ENCODE assay signal across 12 mouse cellular contexts in genomic region chr11:97696669-97697068, GRCm38 (mm10). TPM values are rescaled to one million over a fixed set of nuclear protein-coding genes. Genes with fewer than 3 reads are reported as not detected.
DNase-seq lines count a peak whose midpoint lies in the region; ATAC-seq and TF ChIP-seq lines count a peak whose summit lies in the region.
"Had no signal": no experiment of that assay in that cellular context is flagged by ENCODE, and none has a peak within 500 bp of the region (broad histone marks: within the 10 kb centered on the region; RNA-seq: fewer than 3 reads in every experiment).

No protein-coding gene starts in this region.

- DNase-seq in kidney, adult 8-10 months = no peak
- no peak for DNase-seq in midbrain, postnatal 0 days (ENCODE audit: low spot score)
- DNase-seq in thymus, postnatal 36 days = no peak
- no peak for DNase-seq in liver, embryonic 11.5 days (ENCODE audit: low spot score)
- DNase-seq: gastrocnemius, postnatal 25 days; liver, postnatal 0 days; spleen, adult 18-20 months; thymus, adult 18-20 months had no signal

- H3K36me3 ChIP-seq in kidney, embryonic 15.5 days = peaks cover 28% of the 10 kb centered on the region
- H3K36me3 ChIP-seq in embryonic facial prominence, embryonic 13.5 days = peaks cover 21% of the 10 kb centered on the region
- H3K36me3 ChIP-seq in hindbrain, embryonic 15.5 days = peaks cover 11% of the 10 kb centered on the region
- peaks cover 10% of the 10 kb centered on the region for H3K36me3 ChIP-seq in midbrain, postnatal 0 days (ENCODE audit: insufficient read depth, low read length)
- peaks cover under 1% of the 10 kb centered on the region; the same call in 1 of the 2 replicates for H3K36me3 ChIP-seq in liver, embryonic 11.5 days (ENCODE audit: control insufficient read depth, insufficient read depth, low read length)

- WGBS in kidney, embryonic 15.5 days = 63% methylated on average over 8 of the region's 8 CpGs
- 60% methylated on average over 8 of the region's 8 CpGs for WGBS in embryonic facial prominence, embryonic 13.5 days
- 68% methylated on average over 8 of the region's 8 CpGs for WGBS in hindbrain, embryonic 15.5 days
- WGBS in midbrain, postnatal 0 days = 65% methylated on average over 8 of the region's 8 CpGs
- WGBS in liver, embryonic 11.5 days = 73% methylated on average over 8 of the region's 8 CpGs

- 0 out of 2 replicates have a peak overlapping the region, but pooled peaks have one; percentile 80 for H3K4me2 ChIP-seq in kidney, embryonic 15.5 days
- H3K4me2 ChIP-seq in embryonic facial prominence, embryonic 13.5 days = peak overlapping the region; percentile 90
- H3K4me2 ChIP-seq in hindbrain, embryonic 15.5 days = peak overlapping the region; percentile 92
- peak overlapping the region; percentile 49 for H3K4me2 ChIP-seq in midbrain, postnatal 0 days (ENCODE audit: low read depth, low read length, poor library complexity, severe bottlenecking)
- H3K4me2 ChIP-seq in liver, embryonic 11.5 days = no peak overlapping the region

- no peaks in the 10 kb centered on the region for H3K27me3 ChIP-seq in kidney, embryonic 15.5 days
- H3K27me3 ChIP-seq in embryonic facial prominence, embryonic 13.5 days = no peaks in the 10 kb centered on the region
- H3K27me3 ChIP-seq in hindbrain, embryonic 15.5 days = no peaks in the 10 kb centered on the region
- H3K27me3 ChIP-seq in midbrain, postnatal 0 days (ENCODE audit: insufficient read depth, low read length) = no peaks in the 10 kb centered on the region
- H3K27me3 ChIP-seq in liver, embryonic 11.5 days (replicated peaks; ENCODE audit: control insufficient read depth, insufficient read depth, low read length) = peaks cover 19% of the 10 kb centered on the region

- no peaks in the 10 kb centered on the region for H3K9me3 ChIP-seq in kidney, embryonic 15.5 days (replicated peaks)
- no peaks in the 10 kb centered on the region for H3K9me3 ChIP-seq in embryonic facial prominence, embryonic 13.5 days
- no peaks in the 10 kb centered on the region for H3K9me3 ChIP-seq in hindbrain, embryonic 15.5 days
- H3K9me3 ChIP-seq in midbrain, postnatal 0 days (ENCODE audit: low read length) = no peaks in the 10 kb centered on the region
- H3K9me3 ChIP-seq in liver, embryonic 11.5 days (ENCODE audit: control insufficient read depth, low read length) = no peaks in the 10 kb centered on the region

- no peak for ATAC-seq in kidney, embryonic 15.5 days (replicated peaks; ENCODE audit: low FRiP score)
- ATAC-seq in embryonic facial prominence, embryonic 13.5 days (ENCODE audit: insufficient number of reproducible peaks, insufficient read depth, low FRiP score, low TSS enrichment, low read depth) = no peak
- ATAC-seq in hindbrain, embryonic 15.5 days (ENCODE audit: low FRiP score, low read depth) = no peak
- ATAC-seq in midbrain, postnatal 0 days (ENCODE audit: low FRiP score) = no peak
- ATAC-seq in CD4-positive, CD25-positive, alpha-beta regulatory T cell, adult 4 months = no peak
- no peak for ATAC-seq in liver, embryonic 11.5 days (replicated peaks; ENCODE audit: low FRiP score)
- ATAC-seq: liver, postnatal 0 days had no signal

- TF ChIP-seq CTCF in midbrain, postnatal 0 days (IDR thresholded peaks at IDR 0.05) = no peak

- H3K9ac ChIP-seq in kidney, embryonic 15.5 days = no peak overlapping the region
- H3K9ac ChIP-seq in embryonic facial prominence, embryonic 13.5 days = no peak overlapping the region
- H3K9ac ChIP-seq in hindbrain, embryonic 15.5 days = no peak overlapping the region
- no peak overlapping the region for H3K9ac ChIP-seq in midbrain, postnatal 0 days (replicated peaks; ENCODE audit: low read length, poor library complexity, severe bottlenecking)
- H3K9ac ChIP-seq in liver, embryonic 11.5 days (ENCODE audit: low read depth, low read length) = no peak overlapping the region
- H3K9ac ChIP-seq: liver, postnatal 0 days had no signal

- H3K4me3 ChIP-seq in kidney, embryonic 15.5 days (replicated peaks) = no peak overlapping the region
- 0 out of 2 replicates have a peak overlapping the region, but pooled peaks have one; percentile 21 for H3K4me3 ChIP-seq in embryonic facial prominence, embryonic 13.5 days
- H3K4me3 ChIP-seq in hindbrain, embryonic 15.5 days = peak overlapping the region; percentile 91
- no peak overlapping the region for H3K4me3 ChIP-seq in midbrain, postnatal 0 days (ENCODE audit: low read depth, low read length)
- no peak overlapping the region for H3K4me3 ChIP-seq in liver, embryonic 11.5 days (ENCODE audit: low read depth, low read length)

- peaks cover 65% of the 10 kb centered on the region for H3K4me1 ChIP-seq in kidney, embryonic 15.5 days
- H3K4me1 ChIP-seq in embryonic facial prominence, embryonic 13.5 days = peaks cover 54% of the 10 kb centered on the region
- H3K4me1 ChIP-seq in hindbrain, embryonic 15.5 days (replicated peaks) = peaks cover 60% of the 10 kb centered on the region
- peaks cover 30% of the 10 kb centered on the region for H3K4me1 ChIP-seq in midbrain, postnatal 0 days (ENCODE audit: insufficient read depth, low read length)
- peaks cover 34% of the 10 kb centered on the region for H3K4me1 ChIP-seq in liver, embryonic 11.5 days (replicated peaks; ENCODE audit: control insufficient read depth, insufficient read depth, low read length)

- H3K27ac ChIP-seq in kidney, embryonic 15.5 days = no peak overlapping the region
- H3K27ac ChIP-seq in embryonic facial prominence, embryonic 13.5 days = 0 out of 2 replicates have a peak overlapping the region, but pooled peaks have one; percentile 64
- H3K27ac ChIP-seq in hindbrain, embryonic 15.5 days (replicated peaks) = no peak overlapping the region
- H3K27ac ChIP-seq in midbrain, postnatal 0 days (ENCODE audit: low read depth, low read length) = no peak overlapping the region
- no peak overlapping the region for H3K27ac ChIP-seq in liver, embryonic 11.5 days (ENCODE audit: low read depth, low read length)

RNA-seq across cellular contexts. Expression of gene Pcgf2, which starts 3.6 kb away (rescaled TPM):
- polyA plus RNA-seq in kidney, embryonic 15.5 days (2015; fragmentation: Nextera tagmentation; extraction: Ambion mirVana) = 13.2 and 16.6 TPM in 2 replicates
- polyA plus RNA-seq in embryonic facial prominence, embryonic 13.5 days (2015; fragmentation: Nextera tagmentation; extraction: Ambion mirVana) = 17.2 and 20.9 TPM in 2 replicates
- 18.9 and 19.5 TPM in 2 replicates for polyA plus RNA-seq in hindbrain, embryonic 15.5 days (2015; fragmentation: Nextera tagmentation; extraction: Ambion mirVana)
- 16.0 and 19.6 TPM in 2 replicates for total RNA-seq in midbrain, postnatal 0 days (2014; rRNA removed)
- 14.2 and 16.7 TPM in 2 replicates for polyA plus RNA-seq in midbrain, postnatal 0 days (2015; fragmentation: Nextera tagmentation; extraction: Ambion mirVana)
- polyA plus RNA-seq in CD4-positive, CD25-positive, alpha-beta regulatory T cell, adult 4 months (2017; shearing (Covaris generic)) = 1 to 10 TPM; 2.9 to 4.6 TPM
- polyA plus RNA-seq in liver, embryonic 11.5 days (2014; fragmentation: Nextera tagmentation; extraction: Ambion mirVana) = 10.3 and 13.2 TPM in 2 replicates

RNA-seq across cellular contexts. Expression of gene Psmb3, which starts 6.5 kb away (rescaled TPM):
- polyA plus RNA-seq in kidney, embryonic 15.5 days (2015; fragmentation: Nextera tagmentation; extraction: Ambion mirVana) = 475 and 488 TPM in 2 replicates
- 443 and 487 TPM in 2 replicates for polyA plus RNA-seq in embryonic facial prominence, embryonic 13.5 days (2015; fragmentation: Nextera tagmentation; extraction: Ambion mirVana)
- 416 and 449 TPM in 2 replicates for polyA plus RNA-seq in hindbrain, embryonic 15.5 days (2015; fragmentation: Nextera tagmentation; extraction: Ambion mirVana)
- 386 and 449 TPM in 2 replicates for total RNA-seq in midbrain, postnatal 0 days (2014; rRNA removed)
- polyA plus RNA-seq in midbrain, postnatal 0 days (2015; fragmentation: Nextera tagmentation; extraction: Ambion mirVana) = 473 and 491 TPM in 2 replicates
- 100 to 1,000 TPM; 453 to 558 TPM for polyA plus RNA-seq in CD4-positive, CD25-positive, alpha-beta regulatory T cell, adult 4 months (2017; shearing (Covaris generic))
- polyA plus RNA-seq in liver, embryonic 11.5 days (2014; fragmentation: Nextera tagmentation; extraction: Ambion mirVana) = 558 and 561 TPM in 2 replicates

RNA-seq across cellular contexts. Expression of gene Cisd3, which starts 11.0 kb away (rescaled TPM):
- 41.2 and 42.7 TPM in 2 replicates for polyA plus RNA-seq in kidney, embryonic 15.5 days (2015; fragmentation: Nextera tagmentation; extraction: Ambion mirVana)
- polyA plus RNA-seq in embryonic facial prominence, embryonic 13.5 days (2015; fragmentation: Nextera tagmentation; extraction: Ambion mirVana) = 12.5 and 13.4 TPM in 2 replicates
- 33.2 and 37.0 TPM in 2 replicates for polyA plus RNA-seq in hindbrain, embryonic 15.5 days (2015; fragmentation: Nextera tagmentation; extraction: Ambion mirVana)
- 13.3 and 27.0 TPM in 2 replicates for total RNA-seq in midbrain, postnatal 0 days (2014; rRNA removed)
- polyA plus RNA-seq in midbrain, postnatal 0 days (2015; fragmentation: Nextera tagmentation; extraction: Ambion mirVana) = 41.5 and 45.1 TPM in 2 replicates
- polyA plus RNA-seq in CD4-positive, CD25-positive, alpha-beta regulatory T cell, adult 4 months (2017; shearing (Covaris generic)) = 10 to 100 TPM; 63.5 to 80.3 TPM
- polyA plus RNA-seq in liver, embryonic 11.5 days (2014; fragmentation: Nextera tagmentation; extraction: Ambion mirVana) = 18.0 and 21.9 TPM in 2 replicates

RNA-seq across cellular contexts. Expression of gene Mllt6, which starts 33.5 kb away (rescaled TPM):
- 2.8 and 3.9 TPM in 2 replicates for polyA plus RNA-seq in kidney, embryonic 15.5 days (2015; fragmentation: Nextera tagmentation; extraction: Ambion mirVana)
- 3.1 and 3.3 TPM in 2 replicates for polyA plus RNA-seq in embryonic facial prominence, embryonic 13.5 days (2015; fragmentation: Nextera tagmentation; extraction: Ambion mirVana)
- 3.4 and 3.5 TPM in 2 replicates for polyA plus RNA-seq in hindbrain, embryonic 15.5 days (2015; fragmentation: Nextera tagmentation; extraction: Ambion mirVana)
- total RNA-seq in midbrain, postnatal 0 days (2014; rRNA removed) = 43.9 and 52.8 TPM in 2 replicates
- 1.5 and 1.7 TPM in 2 replicates for polyA plus RNA-seq in midbrain, postnatal 0 days (2015; fragmentation: Nextera tagmentation; extraction: Ambion mirVana)
- 10 to 100 TPM in 1 of 2 experiments, 1 to 10 TPM in 1; 8.0 to 14.1 TPM for polyA plus RNA-seq in CD4-positive, CD25-positive, alpha-beta regulatory T cell, adult 4 months (2017; shearing (Covaris generic))
- 0.97 and 1.0 TPM in 2 replicates for polyA plus RNA-seq in liver, embryonic 11.5 days (2014; fragmentation: Nextera tagmentation; extraction: Ambion mirVana)

RNA-seq across cellular contexts. Expression of gene Pip4k2b, which starts 47.8 kb away (rescaled TPM):
- 1.8 and 1.9 TPM in 2 replicates for polyA plus RNA-seq in kidney, embryonic 15.5 days (2015; fragmentation: Nextera tagmentation; extraction: Ambion mirVana)
- polyA plus RNA-seq in embryonic facial prominence, embryonic 13.5 days (2015; fragmentation: Nextera tagmentation; extraction: Ambion mirVana) = 2.3 and 3.1 TPM in 2 replicates
- polyA plus RNA-seq in hindbrain, embryonic 15.5 days (2015; fragmentation: Nextera tagmentation; extraction: Ambion mirVana) = 4.0 and 4.2 TPM in 2 replicates
- total RNA-seq in midbrain, postnatal 0 days (2014; rRNA removed) = 149 and 166 TPM in 2 replicates
- polyA plus RNA-seq in midbrain, postnatal 0 days (2015; fragmentation: Nextera tagmentation; extraction: Ambion mirVana) = 4.1 and 5.2 TPM in 2 replicates
- polyA plus RNA-seq in CD4-positive, CD25-positive, alpha-beta regulatory T cell, adult 4 months (2017; shearing (Covaris generic)) = 1 to 10 TPM; 1.4 to 2.2 TPM
- 0.95 and 1.7 TPM in 2 replicates for polyA plus RNA-seq in liver, embryonic 11.5 days (2014; fragmentation: Nextera tagmentation; extraction: Ambion mirVana)

Comparison
In these comparisons a context has a peak if more than half of its experiments do, and no peak if none do; other contexts are left out.
1. H3K4me3 ChIP-seq: peak in embryonic facial prominence, embryonic 13.5 days (single experiment) and hindbrain, embryonic 15.5 days (single experiment); none in kidney, embryonic 15.5 days (single experiment), midbrain, postnatal 0 days (single experiment) and liver, embryonic 11.5 days (single experiment).